Mouse (Mus musculus) spleen, adult 2 months (tissue): ENCODE data around the gene Edc3.

Experiments used
- CTCF ChIP-seq: fragments of 200-500 bp; IDR thresholded peaks from 2 replicates; pipeline ENCODE4 v1.5.1; 2011; ENCODE audit warnings: mild to moderate bottlenecking, inconsistent platforms; ENCODE audit not compliant: insufficient read depth, insufficient read length, insufficient replicate concordance; ENCODE audit errors: extremely low read depth
- POLR2A ChIP-seq: fragments of 200-500 bp; IDR thresholded peaks from 2 replicates; pipeline ENCODE4 v1.6.1; 2011; ENCODE audit warnings: low read depth, low read length, inconsistent platforms

GRCm38 (mm10) chr9:57767231-57767630 lies 58.9 kb downstream of the Edc3 start:
- TF ChIP-seq CTCF = no peak
- no peak for TF ChIP-seq POLR2A
